Mouse (Mus musculus) intestine, postnatal 0 days (tissue): ENCODE data around the gene Cldn14. TPM values are rescaled to one million over a fixed set of nuclear protein-coding genes. Genes with fewer than 3 reads are reported as not detected.

Experiments used
- ATAC-seq: fragments of 200-750 bp; cut with Nextera tagmentation; 2 replicates; pipeline ENCODE4 v1.8.0; 2017; ENCODE audit warnings: mild to moderate bottlenecking, moderate TSS enrichment, moderate library complexity
- H3K27ac ChIP-seq: fragments of 300-500 bp; sonication (generic); 2 replicates; pipeline ENCODE4 v1.5.1; 2014; ENCODE audit warnings: mild to moderate bottlenecking, low read depth, low read length, moderate library complexity
- H3K27me3 ChIP-seq: fragments of 300-500 bp; sonication (generic); replicated peaks from 2 replicates; pipeline ENCODE4 v1.6.1; 2014; ENCODE audit warnings: low read length, mixed read lengths; ENCODE audit not compliant: control insufficient read depth, insufficient read depth
- H3K36me3 ChIP-seq: fragments of 300-500 bp; sonication (generic); 2 replicates; pipeline ENCODE4 v1.6.1; 2014; ENCODE audit warnings: mild to moderate bottlenecking, moderate library complexity; ENCODE audit not compliant: control insufficient read depth, insufficient read depth
- H3K4me1 ChIP-seq: fragments of 300-500 bp; sonication (generic); replicated peaks from 2 replicates; pipeline ENCODE4 v1.6.1; 2014; ENCODE audit warnings: antibody characterized with exemption, low read length, mixed read lengths; ENCODE audit not compliant: control insufficient read depth, insufficient read depth
- H3K4me2 ChIP-seq: fragments of 300-500 bp; sonication (generic); replicated peaks from 2 replicates; pipeline ENCODE4 v1.6.1; 2014; ENCODE audit warnings: low read depth, mild to moderate bottlenecking, moderate library complexity
- H3K4me3 ChIP-seq: fragments of 300-500 bp; sonication (generic); 2 replicates; pipeline ENCODE4 v1.5.1; 2014; ENCODE audit warnings: low read depth, low read length
- H3K9ac ChIP-seq: fragments of 300-500 bp; sonication (generic); 2 replicates; pipeline ENCODE4 v1.6.1; 2014; ENCODE audit warnings: mild to moderate bottlenecking, low read depth, low read length
- H3K9me3 ChIP-seq: fragments of 300-500 bp; sonication (generic); 2 replicates; pipeline ENCODE4 v1.6.1; 2016; ENCODE audit warnings: mixed run types; ENCODE audit not compliant: control insufficient read depth
- CTCF ChIP-seq: sonication (generic); IDR thresholded peaks from 2 replicates; pipeline ENCODE4 v1.5.1; 2016; ENCODE audit warnings: low read depth, mild to moderate bottlenecking, control low read depth, antibody characterized with exemption, moderate library complexity
- WGBS: fragments of 180-500 bp; shearing (Covaris S2); extraction: QIAGEN DNeasy Blood & Tissue Kit; methylation state at CpG from one replicate; pipeline ENCODE4 v1.1.7; 2014; 5-methylcytosine and 5-hydroxymethylcytosine counted together
- polyA plus RNA-seq: library from polyadenylated mRNA; unstranded; fragments of >200 nt; fragmentation: Nextera tagmentation; extraction: Ambion mirVana; gene quantifications from 2 replicates; pipeline ENCODE4 v1.2.1, GENCODE M21; 2015

The Cldn14 gene
- polyA plus RNA-seq, 1 experiment from 2014 or later = 2.3 TPM

DNA sequence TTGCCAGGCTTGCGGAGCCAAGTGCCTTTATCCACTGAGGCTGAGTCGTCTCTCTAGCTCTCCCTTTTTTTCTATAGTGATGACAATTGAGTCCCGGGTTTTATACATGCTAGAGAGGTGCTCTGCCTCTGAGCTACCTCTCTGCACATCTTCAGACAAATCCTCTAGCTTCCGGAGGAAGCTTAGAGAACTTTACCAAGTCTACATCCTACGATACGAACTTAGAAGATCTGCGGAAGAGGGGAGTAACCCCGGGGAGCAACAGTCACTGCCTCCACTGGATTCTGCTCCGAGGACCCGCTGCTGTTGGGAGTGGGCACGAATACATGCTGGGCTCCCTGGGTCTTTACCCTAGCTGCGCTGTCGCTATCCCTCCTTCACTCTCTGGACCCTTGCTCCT is 74.0 kb downstream of the Cldn14 start:
- no peak for TF ChIP-seq CTCF
- no peak for ATAC-seq
- WGBS = 27% methylated on average over 13 of the region's 13 CpGs
- Histone ChIP-seq H3K4me1 (peaks cover 14% of the 10 kb centered on the region), H3K27ac (no peak overlapping the region), H3K36me3 (no peaks in the 10 kb centered on the region), H3K27me3 (no peaks in the 10 kb centered on the region), H3K4me2 (peak overlapping the region; percentile 40), H3K9ac (no peak overlapping the region), H3K4me3 (no peak overlapping the region), H3K9me3 (no peaks in the 10 kb centered on the region)

GRCm38 (mm10) chr16:93932185-93933168 is 76.2 kb downstream of the Cldn14 start:
- H3K9ac ChIP-seq = no peak overlapping the region
- H3K4me1 ChIP-seq = peaks cover 14% of the 10 kb centered on the region
- no peaks in the 10 kb centered on the region for H3K9me3 ChIP-seq
- H3K4me2 ChIP-seq = peak overlapping the region; percentile 35
- H3K27ac ChIP-seq = peak overlapping the region; percentile 50; the same call in 1 of the 2 replicates
- peak; percentile 64 for ATAC-seq
- TF ChIP-seq CTCF = no peak
- WGBS = 27% methylated on average over 17 of the region's 17 CpGs
- H3K36me3 ChIP-seq = no peaks in the 10 kb centered on the region
- no peaks in the 10 kb centered on the region for H3K27me3 ChIP-seq
- H3K4me3 ChIP-seq = no peak overlapping the region

GRCm38 (mm10) chr16:93929370-93930032 is 79.1 kb downstream of the Cldn14 start:
- TF ChIP-seq CTCF = no peak
- Histone ChIP-seq H3K4me2 (no peak overlapping the region), H3K27ac (peak overlapping the region; percentile 22; the same call in 1 of the 2 replicates), H3K4me1 (peaks cover 9% of the 10 kb centered on the region), H3K27me3 (no peaks in the 10 kb centered on the region), H3K36me3 (no peaks in the 10 kb centered on the region), H3K4me3 (no peak overlapping the region), H3K9ac (no peak overlapping the region), H3K9me3 (no peaks in the 10 kb centered on the region)
- no peak for ATAC-seq
- WGBS = 64% methylated on average over 17 of the region's 17 CpGs

GRCm38 (mm10) chr16:93925684-93926247 is 82.9 kb downstream of the Cldn14 start:
- TF ChIP-seq CTCF = no peak
- ATAC-seq = no peak

GRCm38 (mm10) chr16:93923788-93924187 is 84.8 kb downstream of the Cldn14 start:
- no peak for TF ChIP-seq CTCF
- H3K27ac ChIP-seq = no peak overlapping the region
- ATAC-seq = peak; percentile 36; the same call in 1 of the 2 replicates
- H3K36me3 ChIP-seq = no peaks in the 10 kb centered on the region
- 0 out of 2 replicates have a peak, but pooled peaks cover 3% of the 10 kb centered on the region for H3K4me1 ChIP-seq
- no peaks in the 10 kb centered on the region for H3K9me3 ChIP-seq
- H3K9ac ChIP-seq = no peak overlapping the region
- H3K27me3 ChIP-seq = no peaks in the 10 kb centered on the region
- no peak overlapping the region for H3K4me2 ChIP-seq
- 37% methylated on average over 7 of the region's 7 CpGs for WGBS
- no peak overlapping the region for H3K4me3 ChIP-seq

More at GRCm38 (mm10) chr16:93925684-93926247, 82.9 kb downstream of the Cldn14 start:
- Histone ChIP-seq H3K4me1 (0 out of 2 replicates have a peak, but pooled peaks cover 3% of the 10 kb centered on the region), H3K27me3 (no peaks in the 10 kb centered on the region), H3K36me3 (no peaks in the 10 kb centered on the region), H3K4me3 (no peak overlapping the region), H3K27ac (no peak overlapping the region), H3K9me3 (no peaks in the 10 kb centered on the region), H3K9ac (no peak overlapping the region), H3K4me2 (no peak overlapping the region)
- WGBS = 83% methylated on average over 8 of the region's 8 CpGs

- no peak for ATAC-seq
- Histone ChIP-seq H3K9me3 (no peaks in the 10 kb centered on the region), H3K9ac (no peak overlapping the region), H3K4me2 (no peak overlapping the region), H3K4me1 (0 out of 2 replicates have a peak, but pooled peaks cover 3% of the 10 kb centered on the region), H3K27ac (no peak overlapping the region), H3K4me3 (no peak overlapping the region), H3K27me3 (no peaks in the 10 kb centered on the region), H3K36me3 (no peaks in the 10 kb centered on the region)
- WGBS = 81% methylated on average over 5 of the region's 5 CpGs
- TF ChIP-seq CTCF = no peak
These were observed 85.7 kb downstream of the Cldn14 start for GRCm38 (mm10) chr16:93922835-93923389.
